Mouse (Mus musculus) activated CD4-positive, CD25-positive, alpha-beta regulatory T cell, adult 4 months (primary cell): ENCODE data around the gene Gm17657. TPM values are rescaled to one million over a fixed set of nuclear protein-coding genes. Genes with fewer than 3 reads are reported as not detected.
"Not testable (repeated sequence)": the region's sequence is repeated elsewhere in the genome, so short reads cannot be mapped to it uniquely, and the experiment has no call there.

Experiments used
- ATAC-seq: one replicate; pipeline ENCODE4 v1.8.0; 2017
- polyA plus RNA-seq, 2 experiments: library from polyadenylated mRNA; unstranded; fragments of 100-300 nt; shearing (Covaris generic); gene quantifications; one replicate each; pipeline ENCODE4 v1.2.1; 2017

Gene Gm17657
- polyA plus RNA-seq, 2 experiments from 2014 or later: 0.29 TPM; not detected in 1

DNA sequence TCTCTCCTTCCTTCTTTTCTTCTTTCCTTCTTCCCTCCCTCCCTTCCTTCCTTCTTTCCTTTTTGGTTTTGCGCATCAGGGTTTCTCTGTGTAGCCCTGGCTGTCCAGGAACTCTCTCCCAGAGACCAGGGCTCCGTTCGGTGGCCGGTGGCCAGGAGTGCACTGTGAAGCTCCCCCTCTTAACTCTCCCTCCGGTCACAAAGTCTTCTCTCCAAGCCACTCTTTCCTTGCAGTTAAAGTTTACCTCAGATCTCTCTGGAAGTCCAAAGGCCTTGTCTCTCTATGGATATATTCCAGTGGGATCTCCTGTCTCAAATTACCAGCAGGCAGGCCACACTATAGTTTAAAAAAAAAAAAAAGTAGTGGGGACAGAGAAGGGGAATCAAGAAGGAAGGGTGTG, 4.2 kb downstream of the Gm17657 start:
- ATAC-seq: no peak

GRCm38 (mm10) chr17:29544064-29544463, 5.4 kb downstream of the Gm17657 start:
- ATAC-seq: no peak

DNA sequence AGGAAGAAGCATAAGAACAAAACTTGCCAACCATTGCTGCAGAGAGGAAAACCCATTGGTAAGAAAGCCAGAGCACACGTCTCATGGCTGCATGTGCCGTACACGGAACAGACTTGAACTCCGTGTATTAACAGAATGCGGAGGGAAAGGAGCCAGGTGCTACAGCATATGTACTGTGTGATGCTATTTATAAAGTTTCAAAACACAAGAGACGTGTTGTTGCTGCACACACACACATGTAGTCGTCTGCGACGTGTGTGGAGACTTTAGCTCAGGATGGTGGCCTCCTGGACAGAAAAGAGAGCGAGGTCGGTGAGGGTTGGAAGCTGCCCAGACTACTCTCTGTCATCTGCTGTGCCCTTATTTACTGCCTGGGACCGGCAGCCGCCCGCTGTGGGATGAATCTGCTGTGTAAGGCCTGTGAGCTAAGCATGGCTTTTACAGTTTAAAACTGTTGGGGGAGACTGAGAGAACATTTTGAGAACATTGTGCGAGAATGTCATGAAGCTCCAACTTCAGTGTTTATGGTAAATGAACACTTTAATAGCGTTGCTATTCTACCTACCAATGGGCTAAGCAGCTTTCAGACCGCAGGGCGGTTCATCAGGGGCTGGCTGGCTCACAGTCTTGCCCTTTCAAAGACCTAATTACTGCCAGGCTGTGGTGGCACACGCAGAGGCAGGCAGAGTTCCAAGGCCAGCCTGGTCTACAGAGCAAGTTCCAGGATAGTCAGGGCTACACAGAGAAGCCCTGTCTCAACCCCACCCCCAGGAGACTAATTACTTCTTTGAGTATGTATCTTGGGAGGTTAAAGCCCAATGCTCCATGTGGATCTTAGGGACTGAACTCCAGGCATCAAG, 6.4 kb downstream of the Gm17657 start:
- ATAC-seq: no peak

GRCm38 (mm10) chr17:29541419-29541818, 8.0 kb downstream of the Gm17657 start:
- ATAC-seq: no peak

DNA sequence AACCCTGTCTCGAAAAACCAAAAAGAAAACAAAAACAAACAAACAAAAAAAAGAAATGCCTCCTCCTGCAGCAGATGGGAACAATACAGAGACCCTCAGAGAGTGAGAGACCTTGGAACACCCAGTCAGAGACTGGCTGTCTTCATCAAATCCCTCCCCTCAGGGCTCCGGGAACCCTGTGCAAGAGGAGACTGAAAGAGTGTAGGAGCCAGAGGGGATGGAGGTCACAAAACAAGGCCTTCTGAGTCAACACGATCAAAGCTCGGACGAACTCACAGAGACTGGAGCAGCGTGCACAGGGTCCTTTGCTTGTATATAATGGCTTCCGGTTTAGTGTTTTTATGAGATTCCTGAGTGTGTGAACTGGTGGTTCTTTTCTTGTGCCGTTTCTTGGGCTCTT, 9.0 kb downstream of the Gm17657 start:
- ATAC-seq: no peak

DNA sequence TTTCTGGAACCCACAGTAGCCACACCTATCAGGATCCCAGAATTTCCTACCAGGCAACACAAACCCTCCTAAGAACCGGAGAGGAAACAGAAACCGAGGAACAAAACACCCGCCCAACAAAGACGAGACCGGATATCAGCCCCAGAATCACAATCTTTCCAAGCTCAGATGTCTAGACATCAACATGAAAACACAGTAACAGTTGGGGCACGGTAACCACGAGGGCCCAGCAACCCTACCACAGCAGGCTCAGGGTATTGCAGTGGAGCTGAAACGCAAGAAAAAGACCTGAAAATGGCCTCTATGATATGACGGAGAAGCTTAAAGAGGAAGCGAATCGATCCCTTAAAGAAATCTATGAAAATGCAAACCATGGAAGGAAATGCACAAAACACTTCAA, 15.6 kb downstream of the Gm17657 start:
- ATAC-seq: peak; percentile 53

- peak; percentile 83 for ATAC-seq
Observed at GRCm38 (mm10) chr17:29531757-29532384, 17.6 kb downstream of the Gm17657 start.

- ATAC-seq: peak; percentile 15
Observed at GRCm38 (mm10) chr17:29531278-29531677, 18.2 kb downstream of the Gm17657 start.

GRCm38 (mm10) chr17:29530508-29530907, 18.9 kb downstream of the Gm17657 start:
- no peak for ATAC-seq

GRCm38 (mm10) chr17:29528568-29529187, 20.8 kb downstream of the Gm17657 start:
- ATAC-seq: no peak

GRCm38 (mm10) chr17:29525613-29526012, 23.8 kb downstream of the Gm17657 start:
- ATAC-seq: no peak

DNA sequence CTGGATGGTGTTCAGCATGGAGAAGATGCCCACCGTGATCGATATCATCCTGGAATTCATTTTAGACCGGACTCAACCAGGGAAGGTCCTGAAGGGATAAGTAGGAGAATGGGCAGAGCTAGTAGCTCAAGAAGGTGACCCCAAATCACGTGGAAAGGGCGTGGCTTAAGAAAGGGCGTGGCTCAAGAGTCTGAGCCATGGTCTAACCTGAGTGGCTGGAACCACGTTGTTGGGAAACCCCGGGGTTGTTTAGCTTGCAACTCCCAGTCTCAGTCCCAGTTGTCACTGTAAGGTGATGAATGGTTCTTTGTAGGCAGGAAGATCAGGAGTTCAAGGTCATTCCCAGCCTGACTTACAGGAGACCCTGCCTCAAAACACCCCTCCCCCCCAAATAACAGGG, 29.7 kb downstream of the Gm17657 start:
- ATAC-seq: no peak

- not testable (repeated sequence) for ATAC-seq
Observed at GRCm38 (mm10) chr17:29518665-29519064, 30.8 kb downstream of the Gm17657 start.

GRCm38 (mm10) chr17:29514435-29514834, 35.0 kb downstream of the Gm17657 start:
- peak; percentile 46 for ATAC-seq

DNA sequence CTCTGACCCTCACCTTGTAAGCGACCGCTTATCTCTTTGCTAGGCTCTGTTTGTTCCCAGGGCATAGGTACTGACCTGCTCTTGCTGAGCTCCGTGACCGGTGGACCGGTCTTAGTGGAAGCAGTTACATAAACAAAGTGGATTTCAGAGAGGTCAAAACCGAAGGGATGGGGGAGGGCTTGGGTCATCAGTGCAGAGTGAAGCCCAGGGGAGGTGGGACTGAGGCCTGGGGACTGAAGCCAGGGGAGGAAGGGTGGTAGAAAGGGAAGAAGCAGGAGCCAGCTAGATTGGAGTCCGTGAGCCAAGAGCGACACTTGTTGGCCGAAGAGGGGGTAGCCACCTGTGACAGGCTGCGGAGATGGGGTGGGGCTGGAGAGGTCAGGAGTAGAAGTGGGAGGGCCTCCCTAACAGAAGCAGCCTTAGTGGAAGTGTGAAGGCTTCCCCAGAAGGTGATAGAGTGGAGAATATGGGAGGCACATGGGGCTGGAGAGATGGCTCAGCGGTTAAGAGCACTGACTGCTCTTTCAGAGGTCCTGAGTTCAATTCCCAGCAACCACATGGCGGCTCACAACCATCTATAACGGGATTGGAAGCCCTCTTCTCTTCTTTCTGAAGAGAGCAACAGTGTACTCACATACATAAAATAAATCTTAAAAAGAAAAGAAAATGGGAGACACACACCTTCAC, 36.3 kb downstream of the Gm17657 start:
- ATAC-seq: peak; percentile 52

GRCm38 (mm10) chr17:29510691-29511090, 38.7 kb downstream of the Gm17657 start:
- ATAC-seq: no peak

GRCm38 (mm10) chr17:29508927-29509608, 40.4 kb downstream of the Gm17657 start:
- no peak for ATAC-seq

DNA sequence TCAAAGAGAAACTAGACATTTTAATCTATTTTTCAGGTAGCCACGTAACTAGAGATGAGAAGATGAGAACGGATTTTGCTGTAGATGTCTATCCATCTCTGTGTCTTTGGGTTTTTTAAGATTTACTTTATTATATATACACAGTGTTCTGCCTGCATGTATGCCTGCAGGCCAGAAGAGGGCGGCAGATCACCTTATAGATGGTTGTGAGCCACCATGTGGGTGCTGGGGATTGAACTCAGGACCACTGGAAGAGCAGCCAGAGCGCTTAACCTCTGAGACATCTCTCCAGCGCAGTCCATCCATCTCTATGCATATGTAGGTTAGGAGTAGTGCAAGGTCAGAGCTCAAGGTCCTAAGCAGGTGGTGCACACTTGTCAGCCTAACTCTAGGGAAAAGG, 45.7 kb downstream of the Gm17657 start:
- ATAC-seq: no peak

GRCm38 (mm10) chr17:29502669-29503665, 46.5 kb downstream of the Gm17657 start:
- ATAC-seq: no peak

GRCm38 (mm10) chr17:29502005-29502668, 47.3 kb downstream of the Gm17657 start:
- ATAC-seq: no peak
